Mouse (Mus musculus): ENCODE data around the gene Rpl36al.

Rpl36al gene

DNA sequence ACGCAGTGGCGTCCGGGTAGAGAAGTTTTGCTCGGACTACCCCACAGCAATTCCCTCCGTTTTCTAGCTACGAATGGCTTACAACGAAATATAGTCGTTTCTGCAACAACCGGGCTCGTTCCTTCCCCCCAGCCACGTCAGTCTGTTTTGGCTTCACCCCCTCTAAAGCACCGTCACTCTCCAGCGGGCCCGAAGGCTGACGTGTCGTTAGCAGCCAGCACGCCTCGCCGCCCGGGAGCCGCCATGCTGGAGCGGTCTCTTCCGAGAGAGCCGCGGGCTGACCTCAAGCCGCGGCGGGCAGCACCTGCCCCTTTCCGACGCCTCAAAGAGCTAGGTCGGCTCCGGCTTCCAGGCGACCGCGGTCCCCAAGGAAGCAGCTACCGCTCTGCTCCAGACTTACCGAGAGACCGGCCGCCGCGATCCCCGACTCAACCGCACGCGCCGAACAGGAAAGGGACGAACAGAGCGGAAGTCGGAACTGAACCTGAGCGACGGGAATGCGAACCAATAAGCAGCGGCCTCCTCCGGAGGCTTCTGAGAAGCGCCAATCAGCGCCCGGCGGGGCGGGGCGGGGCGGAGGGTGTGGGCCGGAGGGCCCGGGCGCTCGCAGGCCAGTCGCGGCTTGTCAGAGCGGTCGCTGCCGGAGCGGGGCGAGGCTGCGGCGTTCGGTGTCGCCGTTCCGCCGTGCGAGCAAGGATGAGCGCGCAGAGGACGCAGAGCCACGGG, at the start of gene Rpl36al, which contains the start of gene Mgat2:
TSS of gene Rpl36al (minus strand) at position 501 of the 726 bp plus-strand sequence.
TSS of gene Mgat2 (plus strand) at position 575 of the 726 bp plus-strand sequence.
- peak; percentile 100 for DNase-seq (ENCODE audit: low spot score)

DNA sequence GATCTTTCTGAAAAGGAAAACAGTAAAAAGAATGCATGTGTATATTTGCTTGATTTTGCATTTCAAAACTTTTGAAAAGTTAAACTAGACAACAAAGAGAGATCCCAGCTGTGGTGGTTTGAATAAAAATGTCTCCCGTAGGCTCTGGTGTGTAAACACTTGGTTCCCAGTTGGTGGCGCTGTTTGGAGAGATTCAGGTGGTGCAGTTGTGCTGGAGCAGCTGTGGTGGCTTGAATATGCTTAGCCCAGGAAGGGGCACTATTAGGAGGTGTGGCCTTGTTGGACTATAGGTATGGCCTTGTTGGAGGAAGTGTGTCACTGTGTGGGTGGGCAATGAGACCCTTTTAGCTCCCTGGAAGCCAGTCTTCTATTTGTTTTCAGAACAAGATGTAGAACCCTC, 45.4 kb upstream of the Rpl36al start:
- no peak for DNase-seq (ENCODE audit: low spot score)

DNA sequence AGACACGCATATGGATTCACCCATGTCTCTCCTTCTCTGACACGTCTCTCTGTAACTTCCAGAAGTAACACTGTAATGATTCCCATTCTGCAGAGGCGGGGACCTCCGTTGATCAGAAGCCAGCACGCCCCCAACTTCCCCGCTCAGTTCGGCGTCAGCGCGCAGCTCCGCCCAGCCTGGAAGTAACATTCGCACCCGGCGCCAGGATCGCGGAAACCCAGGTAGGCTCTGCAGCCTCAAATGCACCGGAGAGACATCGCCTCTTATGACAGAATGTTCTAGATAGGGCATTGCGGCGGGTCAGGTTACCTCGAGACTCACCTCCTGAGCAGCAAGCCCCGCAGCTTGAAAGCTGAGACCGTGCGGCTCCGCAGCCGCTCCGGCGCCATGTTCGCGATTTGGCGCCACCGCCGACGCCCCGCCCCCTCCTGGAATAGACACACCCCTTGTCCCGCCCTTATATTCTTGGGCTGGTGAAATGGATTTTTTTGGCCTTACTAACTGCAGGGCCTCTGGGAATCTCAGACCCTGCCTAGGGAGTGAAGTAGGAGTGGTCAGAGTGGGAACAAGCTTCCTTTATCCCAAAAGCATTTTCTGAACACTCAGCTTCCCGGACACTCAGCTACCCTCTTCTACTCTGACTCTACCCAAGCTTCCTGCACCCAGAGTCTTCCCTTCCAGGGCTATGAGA, 44.0 kb upstream of the Rpl36al start, which contains the start of gene Pole2:
TSS of gene Pole2 (minus strand) at position 420 of the 691 bp plus-strand sequence.
- DNase-seq (ENCODE audit: low spot score), result peak; percentile 90

DNA sequence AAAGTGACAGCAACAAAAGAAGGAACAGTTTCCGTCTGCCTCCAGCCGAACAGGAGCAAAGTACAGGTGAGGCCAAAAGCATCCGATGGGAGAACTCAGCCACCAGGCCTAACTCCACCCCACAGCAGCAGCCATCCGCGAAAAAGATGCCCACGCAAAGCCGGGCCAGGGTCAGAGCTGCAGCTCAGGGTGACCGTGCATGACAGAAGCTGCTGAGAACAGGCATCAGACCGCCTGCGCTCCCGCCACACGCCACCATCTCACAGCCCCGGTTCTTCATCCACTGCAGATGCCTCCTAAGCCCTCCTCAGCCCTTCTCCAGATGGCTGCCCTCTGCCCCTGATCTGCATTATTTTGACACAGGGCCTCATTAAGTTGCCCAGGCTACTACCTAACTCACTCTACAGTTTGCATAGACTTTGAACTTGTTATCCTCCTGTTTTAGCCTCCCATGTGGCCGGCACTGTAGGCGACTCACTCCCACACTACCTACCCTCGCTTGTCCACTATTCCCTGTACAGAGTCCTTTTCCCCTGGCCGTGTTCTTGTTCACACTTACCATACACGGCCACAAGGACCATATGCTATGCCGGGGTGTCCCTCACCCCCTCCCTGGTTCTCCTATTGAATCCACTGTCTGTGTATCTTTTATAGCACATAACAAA, 36.9 kb upstream of the Rpl36al start:
- no peak for DNase-seq (ENCODE audit: low spot score)

DNA sequence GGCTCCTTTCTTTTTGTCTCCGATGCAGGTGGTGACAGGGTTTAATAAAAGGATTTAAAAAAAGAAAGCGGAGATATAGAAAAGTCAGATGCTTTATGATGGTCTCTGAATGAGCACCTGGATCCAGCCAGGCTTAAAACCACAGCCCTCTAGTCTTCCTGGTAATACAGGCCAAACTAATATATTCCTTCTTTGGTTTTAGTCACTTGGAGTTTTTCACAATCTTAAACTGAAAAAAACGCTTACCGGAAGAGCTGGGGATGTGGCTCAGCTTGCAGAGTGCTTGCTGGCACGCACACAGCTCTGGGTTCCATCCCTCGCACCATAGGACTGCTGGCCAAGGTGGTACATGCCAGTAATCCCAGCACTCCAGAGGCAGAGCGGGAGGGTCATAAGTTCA, 32.7 kb upstream of the Rpl36al start:
- no peak for DNase-seq (ENCODE audit: low spot score)

DNA sequence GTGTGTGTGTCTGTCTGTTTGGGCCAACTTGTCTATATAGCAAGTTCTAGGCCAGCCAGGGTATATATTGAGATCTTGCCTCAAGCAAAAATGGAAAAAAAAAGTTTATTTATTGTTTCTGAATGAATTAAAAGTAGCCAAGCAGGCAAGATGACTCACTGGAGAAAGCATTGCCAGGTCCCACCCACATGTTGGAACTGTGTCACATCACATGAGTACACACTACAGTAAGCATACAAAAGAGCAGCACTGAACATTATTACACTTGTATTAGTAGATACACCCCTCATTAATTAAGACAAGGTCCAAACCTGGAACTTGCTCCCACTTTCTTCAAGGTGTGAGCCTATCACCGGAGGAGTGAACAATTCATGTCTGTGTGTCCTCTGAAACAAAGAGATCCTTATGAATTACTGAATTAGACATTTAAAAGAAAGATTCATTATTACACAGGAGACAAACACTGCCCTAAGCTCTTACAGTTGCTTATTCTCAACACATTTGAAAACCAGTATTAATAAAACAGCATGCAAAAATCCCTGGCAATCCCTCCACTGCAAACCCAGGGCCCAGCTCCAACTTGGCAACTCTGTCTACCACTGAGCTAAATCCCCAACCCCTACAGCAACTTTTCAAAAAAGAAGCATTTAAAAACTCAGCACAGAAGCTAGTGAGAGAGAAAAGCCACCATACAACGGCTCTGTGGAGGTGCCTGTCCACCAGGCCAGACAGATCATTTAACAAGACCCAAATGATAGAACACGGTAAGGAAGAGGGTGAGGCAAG, 31.3 kb upstream of the Rpl36al start:
- peak; percentile 76 for DNase-seq (ENCODE audit: low spot score)

DNA sequence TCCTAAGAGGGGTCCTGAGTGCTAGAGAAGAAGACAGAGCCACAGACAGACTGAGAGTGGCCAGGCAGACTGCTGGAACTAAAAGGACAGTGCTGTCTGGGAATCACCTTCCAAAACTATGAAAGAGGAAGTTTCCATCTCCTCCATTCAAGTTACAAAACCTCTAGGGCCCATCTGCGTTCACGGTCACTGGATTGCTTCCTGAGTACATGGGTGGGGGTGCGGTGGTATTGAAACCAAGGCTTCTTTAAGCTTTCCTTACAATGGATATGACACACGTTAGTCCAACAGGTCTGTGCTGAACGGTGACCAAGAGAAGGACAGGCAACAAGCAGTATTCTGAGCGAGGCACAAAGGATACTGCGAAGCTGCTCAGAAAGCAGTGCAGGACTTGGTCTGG, 30.5 kb upstream of the Rpl36al start:
- no peak for DNase-seq (ENCODE audit: low spot score)

DNA sequence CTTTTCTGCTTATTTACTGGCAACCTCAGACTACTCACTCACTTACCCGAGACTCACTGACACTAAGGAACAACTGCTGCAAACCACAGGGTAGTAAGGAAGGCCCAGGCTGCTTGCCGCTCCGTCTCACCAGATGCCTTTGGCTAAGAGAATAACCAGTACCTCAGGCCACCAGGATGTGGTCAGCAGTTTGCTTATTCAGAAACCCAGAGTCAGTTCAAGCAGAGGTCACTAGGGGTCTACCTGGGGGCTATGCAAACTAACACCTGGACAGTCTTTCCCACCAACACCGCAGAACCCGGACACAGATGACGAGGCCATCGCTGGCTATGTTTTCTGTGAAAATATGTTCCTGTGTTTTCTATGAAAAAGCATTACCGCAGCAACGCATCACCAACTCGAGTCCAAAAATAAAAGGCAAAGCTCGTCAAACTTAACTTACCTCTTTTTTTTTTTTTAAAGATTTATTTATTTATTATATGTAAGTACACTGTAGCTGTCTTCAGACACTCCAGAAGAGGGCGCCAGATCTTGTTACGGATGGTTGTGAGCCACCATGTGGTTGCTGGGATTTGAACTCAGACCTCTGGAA, 29.4 kb upstream of the Rpl36al start:
- DNase-seq (ENCODE audit: low spot score), result no peak

DNA sequence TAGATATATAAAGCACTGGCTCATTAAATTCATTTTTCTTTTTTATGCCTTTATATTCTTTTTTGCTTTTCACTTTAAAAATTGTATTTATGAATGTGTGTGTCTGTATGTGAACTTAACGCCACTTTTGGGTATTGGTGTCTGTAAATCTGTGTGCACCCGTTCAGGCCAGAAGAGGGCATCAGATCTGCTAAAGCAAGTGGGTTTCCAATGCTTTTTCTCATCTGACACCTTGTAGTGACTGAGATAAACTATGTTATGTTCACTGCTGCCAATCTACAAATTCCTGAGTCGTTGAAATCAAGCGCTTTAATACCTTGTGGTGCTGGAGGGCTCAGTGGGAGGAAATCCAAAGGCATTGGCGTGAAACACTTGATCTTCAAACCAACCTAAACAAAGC, 27.2 kb upstream of the Rpl36al start:
- no peak for DNase-seq (ENCODE audit: low spot score)

DNA sequence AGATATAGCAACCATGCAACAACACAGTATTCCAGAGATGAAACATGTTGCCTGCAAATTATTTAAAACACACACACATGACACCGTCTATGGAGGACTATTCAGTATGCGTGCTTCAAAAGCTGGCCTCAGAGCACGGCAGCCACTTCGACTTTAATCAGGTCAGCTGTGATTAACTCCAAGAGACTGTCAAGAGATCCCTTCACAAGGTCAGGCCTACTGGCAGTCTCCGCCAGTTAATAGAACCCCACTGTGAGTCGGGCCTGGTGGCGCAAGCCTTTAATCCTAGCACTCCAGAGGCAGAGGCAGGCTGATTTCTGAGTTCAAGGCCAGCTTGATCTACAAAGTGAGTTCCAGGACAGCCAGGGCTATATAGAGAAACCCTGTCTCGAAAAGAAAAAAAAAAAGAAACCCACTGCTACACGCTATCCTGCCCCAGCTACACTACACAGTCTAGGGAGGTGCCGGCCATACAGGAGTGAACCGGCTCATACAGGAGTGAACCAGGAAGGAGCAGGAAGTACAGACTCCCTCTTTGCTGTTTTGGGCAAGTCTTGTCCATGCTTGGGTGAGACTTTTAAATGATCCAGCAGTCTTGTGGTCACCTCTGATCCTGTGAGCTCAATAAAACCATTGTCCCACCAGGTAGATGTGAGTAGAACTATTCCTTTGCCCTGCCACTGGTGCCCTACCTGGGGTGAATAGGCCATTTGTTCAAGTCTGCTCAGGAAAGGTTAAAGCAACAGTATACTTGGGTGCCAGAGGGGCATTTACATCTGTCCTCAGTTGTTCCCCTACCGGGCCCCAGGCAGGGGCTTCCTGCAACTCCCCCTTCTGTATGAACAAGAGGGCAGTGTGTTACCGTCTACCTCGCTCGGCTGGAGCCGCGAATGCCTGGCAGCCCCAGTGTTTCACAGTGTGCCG, 26.4 kb upstream of the Rpl36al start:
- no peak for DNase-seq (ENCODE audit: low spot score)

DNA sequence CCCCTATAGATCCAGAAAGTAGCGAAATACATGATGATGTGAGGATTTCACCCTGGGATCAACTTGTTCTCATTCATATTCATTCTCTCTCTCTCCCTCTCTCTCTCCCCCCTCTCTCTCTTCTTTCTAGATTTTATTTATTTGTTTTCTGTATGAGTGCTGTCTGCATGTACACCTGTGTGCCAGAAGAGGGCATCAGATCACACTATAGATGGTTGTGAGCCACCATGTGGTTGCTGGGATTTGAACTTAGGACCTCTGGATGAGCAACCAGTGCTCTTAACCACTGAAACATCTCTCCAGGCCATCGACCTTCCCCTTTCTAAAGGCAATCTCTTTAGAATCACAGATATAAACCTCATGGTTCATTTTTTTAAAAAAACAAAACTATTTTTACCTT, 24.6 kb upstream of the Rpl36al start:
- no peak for DNase-seq (ENCODE audit: low spot score)

DNA sequence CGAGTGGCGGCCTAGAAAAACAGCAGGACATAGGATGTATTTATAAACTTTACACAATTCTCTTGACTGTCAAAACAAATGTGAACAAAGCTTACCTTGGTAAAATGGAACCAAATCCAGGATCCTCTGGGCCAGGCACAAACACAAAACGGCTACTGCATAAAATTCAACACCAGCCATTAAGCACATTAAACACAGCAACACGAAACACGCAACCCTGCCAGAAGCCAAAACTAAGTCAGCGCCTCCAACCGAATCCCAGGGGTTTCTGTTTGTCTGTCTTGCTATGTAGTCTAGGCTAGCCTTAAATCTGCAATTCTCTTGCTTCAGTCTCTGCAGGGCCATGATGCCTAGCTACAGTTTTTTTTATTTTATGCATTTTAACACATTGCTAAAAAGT, 24.0 kb upstream of the Rpl36al start:
- DNase-seq (ENCODE audit: low spot score), result no peak

DNA sequence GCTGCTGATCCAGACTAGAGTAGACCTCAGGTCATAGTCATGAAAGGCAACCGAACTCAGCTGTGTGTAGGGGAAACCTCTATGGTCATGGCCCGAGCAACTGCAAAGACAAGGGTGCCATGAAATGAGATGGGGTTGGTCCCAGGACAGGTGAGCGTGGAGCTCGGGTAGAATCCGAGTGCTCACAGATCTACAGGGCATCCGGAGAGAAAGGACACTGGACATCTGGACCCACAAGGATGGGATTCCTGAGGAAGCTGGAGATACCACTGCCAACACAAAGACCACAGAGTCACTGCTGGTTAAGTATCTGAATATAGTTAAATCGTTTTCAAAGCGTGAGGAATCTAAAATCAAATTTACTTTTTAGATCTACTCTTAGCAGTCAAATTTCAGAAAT, 23.5 kb upstream of the Rpl36al start:
- DNase-seq (ENCODE audit: low spot score), result no peak

DNA sequence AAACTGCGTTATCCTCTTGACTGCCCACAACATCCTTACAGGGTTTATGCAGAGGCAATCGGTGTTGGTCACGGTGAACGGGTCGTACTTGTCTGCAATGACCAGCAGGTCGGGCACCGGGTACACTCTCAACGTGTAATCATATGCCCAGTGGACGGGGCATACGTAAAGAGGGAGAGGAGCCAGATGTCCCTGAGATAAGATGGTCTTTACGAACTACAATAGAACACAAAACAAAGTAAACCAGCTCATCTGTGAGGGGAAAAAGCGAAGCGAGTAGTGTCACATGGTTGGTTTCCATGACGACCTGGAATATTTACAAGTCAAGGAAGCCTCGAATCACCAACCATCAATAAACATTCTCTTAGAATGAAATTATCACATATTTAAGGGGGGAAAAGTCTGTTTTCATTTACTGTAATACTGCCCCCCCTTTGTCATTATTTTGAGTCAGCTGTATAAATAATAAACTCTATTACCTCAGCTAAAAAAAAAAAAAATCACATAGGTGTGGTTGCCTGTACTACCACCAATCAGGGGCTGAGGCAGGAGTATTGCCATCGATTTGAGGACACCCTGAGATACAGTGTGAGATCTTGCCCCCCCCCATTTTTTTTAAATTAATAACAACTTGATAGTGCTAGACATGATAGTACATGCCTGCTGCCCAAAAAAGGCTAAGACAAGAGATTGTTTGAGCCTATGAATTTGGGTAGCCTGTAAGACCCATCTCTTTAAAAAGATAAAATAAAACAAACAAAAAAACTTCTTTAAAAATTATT, 20.4 kb upstream of the Rpl36al start, which contains the start of gene Gm49384:
TSS of gene Gm49384 (minus strand) at position 216 of the 782 bp plus-strand sequence.
- no peak for DNase-seq (ENCODE audit: low spot score)

DNA sequence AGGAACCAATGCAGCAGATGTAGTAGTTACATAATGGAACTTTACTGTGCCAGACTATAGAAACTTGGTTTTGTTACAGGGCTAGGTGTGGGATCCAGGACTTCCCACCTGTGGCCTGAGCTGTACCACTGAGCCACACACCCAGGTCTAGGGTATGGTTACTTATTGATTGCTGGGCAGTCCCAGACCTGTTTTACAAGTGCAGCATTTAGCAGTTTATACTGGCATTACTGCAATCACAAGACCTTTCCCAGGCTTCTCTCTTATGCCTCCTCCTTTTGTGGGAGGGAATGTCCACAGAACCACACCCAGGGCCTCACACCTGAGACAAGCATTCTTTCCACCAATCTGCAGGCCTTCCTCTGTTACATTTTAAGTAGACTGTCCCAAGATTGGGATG, 15.1 kb upstream of the Rpl36al start:
- no peak for DNase-seq (ENCODE audit: low spot score)

DNA sequence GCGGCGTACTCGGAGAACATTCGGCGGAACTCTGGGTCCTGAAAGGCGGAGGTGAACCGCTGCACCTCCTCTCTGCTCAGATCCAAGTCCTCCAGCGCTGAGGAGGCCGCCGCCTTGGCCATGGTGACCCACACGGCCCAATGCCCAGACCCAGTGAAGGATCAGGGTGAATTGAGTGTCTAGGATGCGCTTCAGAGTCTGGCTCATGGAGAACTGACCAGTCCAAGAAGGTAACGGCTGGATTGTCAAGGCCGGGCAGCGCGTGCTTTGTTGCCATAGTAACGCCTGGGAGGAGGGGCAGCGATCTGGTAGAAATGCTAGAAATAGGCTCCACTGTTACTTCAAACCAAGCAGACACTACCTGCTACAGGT, 14.3 kb upstream of the Rpl36al start, which contains the start of gene Dnaaf2:
TSS of gene Dnaaf2 (minus strand) at position 266 of the 372 bp plus-strand sequence.
- DNase-seq (ENCODE audit: low spot score), result peak; percentile 72

DNA sequence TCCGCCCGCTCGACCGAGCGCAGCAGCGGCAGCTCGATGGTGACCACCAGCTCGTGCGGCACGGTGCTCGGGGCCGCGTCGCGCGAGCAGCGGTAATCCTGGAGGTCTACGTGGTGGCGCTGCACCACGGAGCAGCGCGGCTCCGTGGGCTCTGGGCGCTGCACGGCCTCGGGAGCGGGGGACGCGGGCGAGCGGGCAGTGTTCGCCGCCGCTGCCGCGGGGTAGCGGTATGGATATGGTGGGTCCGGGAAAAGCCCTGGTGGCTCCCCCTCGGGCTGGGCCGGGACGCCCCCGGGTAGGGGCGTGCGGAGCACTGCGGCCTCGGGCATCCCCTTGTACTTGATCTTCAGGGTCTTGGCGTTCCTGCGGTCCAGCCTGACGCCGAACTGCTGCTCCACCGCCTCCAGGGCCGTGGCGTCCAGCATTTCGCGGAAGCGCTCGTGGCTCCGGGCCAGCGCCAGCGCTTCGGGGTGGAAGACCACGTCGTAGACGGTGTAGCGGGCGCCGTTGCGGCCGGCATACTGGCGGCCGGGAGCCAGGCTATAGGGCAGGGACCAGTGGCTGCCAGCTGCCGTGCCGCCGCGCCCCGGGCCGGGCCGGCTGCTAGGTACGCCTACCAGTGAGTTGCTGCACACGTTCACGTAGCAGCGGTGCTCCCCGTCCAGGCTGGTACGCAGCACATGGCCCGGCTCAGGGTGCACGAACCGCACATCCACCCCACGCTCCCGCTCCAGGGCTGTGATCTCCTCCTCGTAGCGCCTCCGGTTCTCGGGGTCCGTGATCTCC, 13.7 kb upstream of the Rpl36al start:
- DNase-seq (ENCODE audit: low spot score), result peak; percentile 63

DNA sequence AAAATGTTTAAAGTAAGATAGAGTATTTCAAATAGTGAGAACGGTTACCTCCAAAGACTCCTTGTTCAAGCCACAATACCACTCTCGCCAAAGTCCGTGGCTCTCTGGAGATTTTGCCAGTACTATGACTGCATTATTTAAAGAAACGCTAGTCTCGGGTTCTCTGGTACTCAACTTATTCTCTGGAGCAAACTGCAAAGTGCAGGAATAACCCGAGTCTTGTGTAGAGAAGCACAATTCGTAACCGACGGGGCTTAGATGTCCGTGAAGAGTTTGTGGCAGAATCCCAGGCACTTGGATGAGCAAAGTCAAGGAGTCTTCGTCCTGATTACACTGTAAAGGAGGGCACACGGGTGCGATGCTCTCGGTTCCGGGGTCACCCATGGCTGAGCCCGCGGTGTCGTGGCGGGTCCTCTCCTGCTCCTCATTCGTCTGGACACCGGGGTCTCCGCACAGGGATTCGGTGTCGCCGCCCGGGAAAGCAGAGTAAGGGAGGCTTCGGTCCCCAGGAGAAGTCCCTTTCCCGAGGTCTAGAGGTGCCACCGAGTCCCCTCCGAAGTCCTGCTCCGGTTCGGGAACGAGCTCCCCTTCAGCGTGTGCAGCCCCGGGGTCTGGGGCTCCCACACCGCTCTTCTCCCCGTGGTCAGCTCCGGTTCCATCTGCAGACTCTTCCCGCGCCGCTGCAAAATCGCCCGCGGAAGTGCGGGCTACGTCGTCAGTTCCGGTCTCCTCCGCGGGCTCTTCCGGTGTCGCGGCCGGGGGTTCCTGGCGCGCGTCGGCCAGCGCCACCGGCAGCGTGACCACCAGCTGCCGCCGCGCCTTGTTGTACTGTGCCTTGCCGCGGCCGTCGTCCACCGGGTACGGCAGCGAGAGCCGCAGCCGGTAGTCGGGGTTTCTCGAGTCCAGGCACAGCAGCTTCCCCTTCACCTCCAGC, 12.8 kb upstream of the Rpl36al start, which contains the start of gene Gm49383:
TSS of gene Gm49383 (minus strand) at position 661 of the 934 bp plus-strand sequence.
- peak; percentile 67 for DNase-seq (ENCODE audit: low spot score)

All from urinary bladder, postnatal 14 days (tissue).